Mouse (Mus musculus) kidney, postnatal 10 days (tissue): Measurements from ENCODE around the gene Thpo.

Source experiments
- DNase-seq: peaks from one replicate; pipeline ENCODE4 v3.0.0; 2021; ENCODE audit warnings: mixed read lengths

Gene Thpo

DNA sequence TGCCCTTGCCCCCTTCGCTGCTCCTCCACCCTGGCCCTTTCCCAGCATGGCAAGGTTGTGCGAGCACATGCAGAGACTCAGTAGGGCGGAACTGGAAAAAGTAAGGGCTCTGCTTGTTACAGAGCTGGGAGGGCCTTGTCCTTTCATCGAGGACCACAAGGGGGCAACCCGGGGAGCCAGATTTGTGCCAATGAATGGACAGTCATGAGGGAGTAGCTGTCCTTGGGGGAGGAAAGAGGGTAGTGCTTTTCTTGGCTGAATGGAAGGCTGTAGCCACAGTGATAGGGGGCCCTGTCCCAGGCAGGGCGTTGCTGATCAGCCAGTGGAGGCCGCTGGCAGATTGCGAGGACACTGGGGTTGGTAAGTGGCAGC is 31.8 kb downstream of the Thpo start:
- peak; percentile 86 for DNase-seq

- DNase-seq, result no peak
Measured at GRCm38 (mm10) chr16:20701729-20702521, 32.4 kb downstream of the Thpo start.

DNA sequence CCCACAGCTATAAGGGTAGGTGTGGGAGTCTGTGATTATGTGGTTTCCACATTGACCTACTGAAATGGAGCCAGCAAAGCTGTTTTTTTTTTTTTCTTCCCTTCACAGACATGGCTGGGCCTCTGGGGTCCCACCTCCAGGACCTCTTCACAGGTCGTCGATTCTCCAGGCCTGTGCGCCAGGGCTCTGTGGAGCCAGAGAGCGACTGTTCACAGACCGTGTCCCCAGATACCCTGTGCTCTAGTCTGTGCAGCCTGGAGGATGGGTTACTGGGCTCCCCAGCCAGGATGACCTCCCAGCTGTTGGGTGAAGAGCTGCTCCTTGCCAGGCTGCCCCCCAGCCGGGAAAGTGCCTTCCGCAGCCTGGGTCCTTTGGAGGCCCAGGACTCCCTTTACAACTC is 33.0 kb downstream of the Thpo start:
- no peak for DNase-seq

DNA sequence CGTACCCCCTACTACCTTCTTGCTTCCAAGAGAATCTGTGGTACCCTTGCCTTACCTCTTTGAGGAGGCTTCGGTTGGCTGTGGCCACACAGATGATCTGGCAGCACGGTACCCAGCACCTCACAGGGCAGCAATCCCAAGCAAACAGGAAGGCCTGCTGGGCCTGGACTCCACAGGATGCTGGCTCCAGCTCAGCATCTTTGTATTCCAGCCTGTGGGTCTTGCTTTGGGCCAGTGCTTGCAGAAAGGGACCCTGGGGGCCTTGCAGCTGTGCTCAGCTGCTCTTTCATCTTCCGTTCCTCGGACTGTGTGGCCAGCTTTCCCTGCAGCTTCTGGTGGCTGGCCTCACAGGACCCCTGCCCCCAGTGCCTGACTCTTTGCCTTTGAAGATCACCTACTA is 34.3 kb downstream of the Thpo start:
- no peak for DNase-seq

GRCm38 (mm10) chr16:20699266-20699665 is 35.0 kb downstream of the Thpo start:
- DNase-seq, result no peak

DNA sequence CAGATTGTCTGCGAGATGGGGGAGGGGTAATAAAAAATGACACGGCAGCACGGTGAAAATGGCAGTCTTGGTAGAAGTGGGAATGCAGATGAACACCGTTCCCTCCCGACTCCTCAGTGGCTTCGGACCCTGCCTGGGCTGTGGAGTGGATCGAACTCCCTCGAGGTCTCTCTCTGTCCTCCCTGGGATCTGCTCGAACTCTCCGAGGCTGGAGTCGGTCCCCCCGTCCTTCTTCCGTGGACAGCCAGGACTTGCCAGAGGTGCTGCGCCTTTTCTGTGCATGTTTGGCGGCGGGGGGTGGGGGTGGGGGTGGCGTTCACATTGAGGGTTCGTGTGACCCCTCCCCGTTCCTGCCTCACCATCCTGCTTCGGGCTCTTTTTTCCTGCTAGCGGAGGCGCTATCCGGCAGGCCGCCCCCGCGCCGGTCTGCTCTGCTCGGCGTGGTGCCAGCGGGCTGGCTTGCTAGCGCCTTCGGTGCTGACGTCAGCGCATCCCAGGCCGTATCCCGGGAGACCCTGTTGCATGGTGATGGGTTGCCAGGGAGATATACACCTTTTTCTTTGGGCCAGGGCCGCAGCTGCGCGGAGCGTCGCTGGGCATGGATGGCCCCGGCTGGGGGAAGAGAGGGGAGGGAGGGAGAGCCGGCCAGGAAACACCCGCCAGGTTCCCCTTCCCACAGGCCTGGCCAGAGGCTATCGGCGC is 38.5 kb downstream of the Thpo start:
- DNase-seq, result peak; percentile 96

DNA sequence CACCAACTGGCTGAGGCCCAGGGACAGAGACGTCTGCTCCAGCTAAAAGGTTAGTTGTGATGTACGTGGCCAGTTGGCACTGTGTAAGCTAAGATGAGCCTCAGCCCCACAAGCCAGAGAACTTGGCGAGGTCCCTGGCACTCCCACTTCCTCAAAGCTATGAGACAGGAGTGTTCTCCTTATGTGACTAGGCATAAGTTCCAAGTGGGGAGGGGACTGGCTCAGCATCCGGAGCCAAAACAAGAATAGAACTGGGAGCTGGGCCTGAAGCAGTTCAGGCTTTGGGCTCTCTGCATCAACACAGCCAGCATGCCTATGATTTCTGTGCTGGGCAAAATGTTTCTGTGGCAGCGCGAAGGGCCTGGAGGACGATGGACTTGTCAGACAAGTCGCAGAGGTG is 39.5 kb downstream of the Thpo start:
- peak; percentile 58 for DNase-seq

- peak; percentile 96 for DNase-seq
Measured at GRCm38 (mm10) chr16:20693111-20693701, 41.1 kb downstream of the Thpo start, which contains the start of gene Fam131a. Fam131a (plus strand) TSS chr16:20693241.

- DNase-seq, result no peak
Measured at GRCm38 (mm10) chr16:20692241-20692965, 41.9 kb downstream of the Thpo start.

- DNase-seq, result no peak
Measured at GRCm38 (mm10) chr16:20691617-20692016, 42.7 kb downstream of the Thpo start.

DNA sequence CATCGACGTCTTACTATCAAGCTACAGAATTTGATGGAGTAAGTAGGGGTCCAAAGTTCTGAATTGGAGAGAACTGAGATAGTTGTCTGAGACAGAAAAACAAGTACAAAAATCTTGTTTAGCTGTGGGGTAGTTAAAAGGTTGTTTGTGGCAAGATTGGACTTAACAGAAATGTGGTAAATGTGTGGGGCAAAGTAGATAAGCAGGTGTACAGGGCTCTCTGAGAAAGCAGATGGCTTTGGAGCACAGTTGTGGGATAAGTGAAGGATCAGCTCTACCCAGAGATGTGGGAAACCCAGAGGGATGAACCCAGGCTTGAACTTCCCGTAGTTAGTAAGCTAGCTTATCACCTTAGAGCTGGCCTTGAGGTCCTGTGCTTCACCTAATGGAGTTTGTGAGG is 43.5 kb downstream of the Thpo start:
- no peak for DNase-seq

DNA sequence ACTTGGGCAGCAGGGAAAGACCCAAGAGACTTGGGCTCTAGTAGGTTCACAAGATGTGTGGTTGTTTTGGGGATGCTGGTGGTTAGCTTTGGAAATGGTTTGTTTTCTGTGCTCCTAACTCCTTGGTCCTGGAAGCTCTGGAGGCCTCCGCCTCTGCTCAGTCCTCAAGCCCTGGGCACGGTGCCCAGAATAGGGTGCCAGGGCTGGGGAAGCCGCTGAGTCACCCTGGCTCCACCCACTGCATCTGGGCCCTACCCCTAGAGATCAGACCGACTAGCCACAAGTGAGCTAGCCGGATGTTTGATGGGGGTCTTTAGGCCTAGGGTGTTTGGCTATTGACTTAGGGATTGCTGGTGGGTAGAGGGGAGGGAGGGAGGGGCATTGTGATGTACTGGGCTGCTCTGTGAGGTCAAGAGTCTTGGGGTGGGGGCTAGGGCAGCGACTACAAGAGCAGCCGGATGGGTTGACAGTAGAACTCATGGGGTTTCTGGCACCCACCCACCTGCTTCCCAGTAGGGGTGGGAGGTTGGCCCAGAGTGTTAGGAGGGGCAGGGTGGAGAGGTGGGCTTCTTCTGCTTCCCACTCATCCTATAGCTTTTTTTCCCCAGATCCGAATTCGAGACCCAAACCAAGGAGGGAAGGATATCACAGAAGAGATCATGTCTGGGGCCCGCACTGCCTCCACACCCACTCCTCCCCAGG is 56.2 kb downstream of the Thpo start:
- DNase-seq, result peak; percentile 83

GRCm38 (mm10) chr16:20677380-20677779 is 56.9 kb downstream of the Thpo start:
- no peak for DNase-seq

DNA sequence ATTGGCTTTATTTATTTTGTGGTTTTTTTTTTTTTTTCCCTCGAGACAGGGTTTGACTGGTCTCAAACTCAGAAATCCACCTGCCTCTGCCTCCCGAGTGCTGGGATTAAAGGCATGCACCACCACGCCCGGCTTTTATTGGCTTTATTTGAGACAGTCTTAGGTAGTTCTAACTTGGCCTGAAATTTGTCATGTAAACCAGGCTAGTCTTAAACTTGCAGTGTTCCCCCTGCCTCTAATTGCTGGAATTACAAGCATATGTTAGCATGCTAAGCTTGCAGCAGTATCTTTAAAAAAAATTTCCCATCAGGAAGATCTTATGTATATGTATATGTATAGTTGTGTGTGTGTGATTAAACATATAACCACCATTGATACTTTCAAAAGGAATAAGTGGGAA is 57.6 kb downstream of the Thpo start:
- DNase-seq, result no peak

DNA sequence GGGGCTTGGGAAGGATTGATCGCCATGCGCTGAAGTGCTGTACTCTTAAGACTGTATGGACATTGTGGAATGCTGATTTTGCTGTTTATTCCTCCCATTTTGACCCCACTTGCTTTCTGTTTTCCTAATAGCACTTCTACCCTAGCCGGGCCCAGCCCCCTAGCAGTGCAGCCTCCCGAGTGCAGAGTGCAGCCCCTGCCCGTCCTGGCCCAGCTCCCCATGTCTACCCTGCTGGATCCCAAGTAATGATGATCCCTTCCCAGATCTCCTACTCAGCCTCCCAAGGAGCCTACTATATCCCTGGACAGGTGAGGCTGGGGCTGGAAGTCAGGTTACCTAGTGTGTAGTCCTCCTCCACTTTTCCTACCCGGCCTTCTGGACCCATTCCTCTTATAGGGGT is 59.1 kb downstream of the Thpo start:
- DNase-seq, result no peak
